Comparison of ENCODE assay signal across 9 mouse cellular contexts in genomic region chr6:83456984-83457810, GRCm38 (mm10). TPM values are rescaled to one million over a fixed set of nuclear protein-coding genes. Genes with fewer than 3 reads are reported as not detected.
DNase-seq lines count a peak whose midpoint lies in the region; ATAC-seq and TF ChIP-seq lines count a peak whose summit lies in the region.
"Had no signal": no experiment of that assay in that cellular context is flagged by ENCODE, and none has a peak within 500 bp of the region (broad histone marks: within the 10 kb centered on the region; RNA-seq: fewer than 3 reads in every experiment).

No protein-coding gene starts in this region.

- DNase-seq in heart, postnatal 10 days = no peak
- peak; percentile 43 for DNase-seq in embryo, embryonic 9.5 days (ENCODE audit: extremely low spot score)
- DNase-seq in lung, embryonic 14.5 days = peak; percentile 69
- DNase-seq in left cerebral cortex, adult 11 months (ENCODE audit: low spot score) = no peak
- DNase-seq in layer of hippocampus, adult 11-12 months (ENCODE audit: low spot score) = no peak

- ATAC-seq in heart, embryonic 14.5 days (ENCODE audit: insufficient number of reproducible peaks, insufficient read depth, low FRiP score, low read depth) = no peak; the same call in 1 of the 2 replicates
- ATAC-seq in intestine, postnatal 0 days = peak; percentile 34
- ATAC-seq in lung, embryonic 14.5 days (ENCODE audit: insufficient read depth) = peak; percentile 52; the same call in 1 of the 2 replicates
- ATAC-seq in stomach, embryonic 14.5 days (ENCODE audit: insufficient number of reproducible peaks, insufficient read depth, low FRiP score, low read depth) = peak; percentile 60

- H3K9ac ChIP-seq in heart, embryonic 14.5 days (ENCODE audit: low read length) = peak overlapping the region; percentile 96
- H3K9ac ChIP-seq in intestine, postnatal 0 days (ENCODE audit: low read depth, low read length) = peak overlapping the region; percentile 85
- H3K9ac ChIP-seq in lung, embryonic 14.5 days = peak overlapping the region; percentile 94
- peak overlapping the region; percentile 84 for H3K9ac ChIP-seq in stomach, embryonic 14.5 days (replicated peaks; ENCODE audit: low read depth, low read length)

- H3K9me3 ChIP-seq in heart, embryonic 14.5 days (ENCODE audit: control insufficient read depth, low read length) = no peaks in the 10 kb centered on the region
- H3K9me3 ChIP-seq in intestine, postnatal 0 days (ENCODE audit: control insufficient read depth) = no peaks in the 10 kb centered on the region
- H3K9me3 ChIP-seq in lung, embryonic 14.5 days (ENCODE audit: low read depth, low read length) = no peaks in the 10 kb centered on the region
- H3K9me3 ChIP-seq in stomach, embryonic 14.5 days (ENCODE audit: control insufficient read depth, low read depth, low read length) = no peaks in the 10 kb centered on the region

- H3K4me2 ChIP-seq in heart, embryonic 14.5 days (ENCODE audit: low read length) = peak overlapping the region; percentile 75
- H3K4me2 ChIP-seq in intestine, postnatal 0 days (replicated peaks; ENCODE audit: low read depth) = peak overlapping the region; percentile 96
- peak overlapping the region; percentile 76 for H3K4me2 ChIP-seq in lung, embryonic 14.5 days
- peak overlapping the region; percentile 96 for H3K4me2 ChIP-seq in stomach, embryonic 14.5 days (replicated peaks; ENCODE audit: low read depth, low read length)

- peak overlapping the region; percentile 75 to 91 for H3K27ac ChIP-seq in heart, embryonic 14.5 days (replicated peaks in 1 of 2; ENCODE audit: control insufficient read depth in 1 of 2, insufficient read depth in 1 of 2, low read depth in 2 of 2, low read length in 2 of 2)
- H3K27ac ChIP-seq in intestine, postnatal 0 days (ENCODE audit: low read depth, low read length) = peak overlapping the region; percentile 98
- H3K27ac ChIP-seq in lung, embryonic 14.5 days (ENCODE audit: low read depth) = peak overlapping the region; percentile 95
- peak overlapping the region; percentile 95 for H3K27ac ChIP-seq in stomach, embryonic 14.5 days (ENCODE audit: low read length)

- peaks cover 38 to 40% of the 10 kb centered on the region in 2 experiments for H3K4me1 ChIP-seq in heart, embryonic 14.5 days (ENCODE audit: control insufficient read depth in 2 of 2, insufficient read depth in 2 of 2, low read length in 2 of 2)
- H3K4me1 ChIP-seq in intestine, postnatal 0 days (replicated peaks; ENCODE audit: control insufficient read depth, insufficient read depth, low read length) = peaks cover 28% of the 10 kb centered on the region
- peaks cover 25% of the 10 kb centered on the region for H3K4me1 ChIP-seq in lung, embryonic 14.5 days (ENCODE audit: insufficient read depth)
- peaks cover 41% of the 10 kb centered on the region for H3K4me1 ChIP-seq in stomach, embryonic 14.5 days (ENCODE audit: control insufficient read depth, insufficient read depth, low read length)

- peak overlapping the region; percentile 78 to 87 for H3K4me3 ChIP-seq in heart, embryonic 14.5 days (ENCODE audit: control insufficient read depth in 1 of 2, insufficient read depth in 1 of 2, low read depth in 1 of 2, low read length in 2 of 2)
- peak overlapping the region; percentile 69 for H3K4me3 ChIP-seq in intestine, postnatal 0 days (ENCODE audit: low read depth, low read length)
- H3K4me3 ChIP-seq in lung, embryonic 14.5 days (ENCODE audit: low read depth, low read length) = peak overlapping the region; percentile 81
- H3K4me3 ChIP-seq in stomach, embryonic 14.5 days (ENCODE audit: low read depth, low read length) = peak overlapping the region; percentile 87

- WGBS in heart, embryonic 14.5 days = 8% methylated on average over 33 of the region's 33 CpGs
- WGBS in intestine, postnatal 0 days = 4% methylated on average over 33 of the region's 33 CpGs
- WGBS in lung, embryonic 14.5 days = 5% methylated on average over 33 of the region's 33 CpGs
- WGBS in stomach, embryonic 14.5 days = 6% methylated on average over 33 of the region's 33 CpGs

- no peaks in the 10 kb centered on the region for H3K27me3 ChIP-seq in heart, embryonic 14.5 days (ENCODE audit: control insufficient read depth, insufficient read depth, low read length)
- no peaks in the 10 kb centered on the region for H3K27me3 ChIP-seq in intestine, postnatal 0 days (replicated peaks; ENCODE audit: control insufficient read depth, insufficient read depth, low read length)
- H3K27me3 ChIP-seq in lung, embryonic 14.5 days (ENCODE audit: insufficient read depth, low read length) = no peaks in the 10 kb centered on the region
- no peaks in the 10 kb centered on the region for H3K27me3 ChIP-seq in stomach, embryonic 14.5 days (ENCODE audit: control insufficient read depth, insufficient read depth, low read length)
- H3K27me3 ChIP-seq: Patski had no signal

- intact Hi-C loops in heart, postnatal 10 days (cut with DNase I) = loop anchor here (5.0 kb wide), 1 partner anchor 45 kb away; no protein-coding TSS in a partner anchor

- no peak for TF ChIP-seq CTCF in intestine, postnatal 0 days (IDR thresholded peaks at IDR 0.05; ENCODE audit: low read depth)
- TF ChIP-seq CTCF in lung, embryonic 14.5 days (IDR thresholded peaks at IDR 0.05; ENCODE audit: low read depth) = no peak

- H3K36me3 ChIP-seq in heart, embryonic 14.5 days (ENCODE audit: control insufficient read depth, insufficient read depth, low read length) = peaks cover 5% of the 10 kb centered on the region; the same call in 1 of the 2 replicates
- H3K36me3 ChIP-seq in intestine, postnatal 0 days (ENCODE audit: control insufficient read depth, insufficient read depth) = no peaks in the 10 kb centered on the region
- peaks cover 11% of the 10 kb centered on the region; the same call in 1 of the 2 replicates for H3K36me3 ChIP-seq in lung, embryonic 14.5 days (ENCODE audit: insufficient read depth)
- no peaks in the 10 kb centered on the region for H3K36me3 ChIP-seq in stomach, embryonic 14.5 days (ENCODE audit: control insufficient read depth, insufficient read depth, low read length)

RNA-seq across cellular contexts. Expression of gene Tet3, which starts 1.7 kb away (rescaled TPM):
- polyA plus RNA-seq in heart, embryonic 14.5 days (2014; fragmentation: Nextera tagmentation; extraction: Ambion mirVana) = 22.8 and 28.9 TPM in 2 replicates
- total RNA-seq in heart, postnatal 10 days (2021) = 10 to 100 TPM; 49.0 to 54.3 TPM
- 28.1 and 34.3 TPM in 2 replicates for polyA plus RNA-seq in intestine, postnatal 0 days (2015; fragmentation: Nextera tagmentation; extraction: Ambion mirVana)
- 34.4 and 36.9 TPM in 2 replicates for polyA plus RNA-seq in lung, embryonic 14.5 days (2014; fragmentation: Nextera tagmentation; extraction: Ambion mirVana)
- 43.7 and 49.2 TPM in 2 replicates for polyA plus RNA-seq in stomach, embryonic 14.5 days (2014; fragmentation: Nextera tagmentation; extraction: Ambion mirVana)

RNA-seq across cellular contexts. Expression of gene Dguok, which starts 49.6 kb away (rescaled TPM):
- 51.2 and 59.1 TPM in 2 replicates for polyA plus RNA-seq in heart, embryonic 14.5 days (2014; fragmentation: Nextera tagmentation; extraction: Ambion mirVana)
- total RNA-seq in heart, postnatal 10 days (2021) = 10 to 100 TPM; 24.0 to 31.1 TPM
- 30.9 and 33.7 TPM in 2 replicates for polyA plus RNA-seq in intestine, postnatal 0 days (2015; fragmentation: Nextera tagmentation; extraction: Ambion mirVana)
- 69.7 and 71.1 TPM in 2 replicates for polyA plus RNA-seq in lung, embryonic 14.5 days (2014; fragmentation: Nextera tagmentation; extraction: Ambion mirVana)
- polyA plus RNA-seq in stomach, embryonic 14.5 days (2014; fragmentation: Nextera tagmentation; extraction: Ambion mirVana) = 81.3 and 95.0 TPM in 2 replicates

Comparison
In these comparisons a context has a peak if more than half of its experiments do, and no peak if none do; other contexts are left out.
1. DNase-seq: peak in embryo, embryonic 9.5 days (single experiment) and lung, embryonic 14.5 days (single experiment); none in heart, postnatal 10 days (0 of 2), left cerebral cortex, adult 11 months (single experiment) and layer of hippocampus, adult 11-12 months (single experiment).
2. Peak in every context shown above with its lines, with median percentiles within 50 percentile points of each other: H3K27ac ChIP-seq, H3K4me2 ChIP-seq, H3K4me3 ChIP-seq and H3K9ac ChIP-seq.